Mouse (Mus musculus) lung, adult 10 weeks (tissue): Measurements from ENCODE around the gene Disp3. TPM values are rescaled to one million over a fixed set of nuclear protein-coding genes. Genes with fewer than 3 reads are reported as not detected.

Source experiments
- polyA plus RNA-seq: library from polyadenylated mRNA; stranded (reverse); fragments of 350-450 nt; fragmentation: Illumina TruSeq; extraction: RNeasy Lipid Tissue Mini Kit (QIAGEN cat#74804); gene quantifications from one replicate; pipeline ENCODE4 v1.2.3, GENCODE M21; 2014; ENCODE audit warnings: low read depth, low replicate concordance; ENCODE audit not compliant: insufficient read depth

Disp3 gene
- not detected for polyA plus RNA-seq

GRCm38 (mm10) chr4:148287476-148288054 is at the start of gene Disp3:
TSS of gene Disp3 (minus strand) at chr4:148287965.

Other genes with a start within 250 kb of the Disp3 start
- gene Clcn6, start 249.1 kb downstream of the Disp3 start, polyA plus RNA-seq: 4.0 TPM
- gene Mthfr, start 248.9 kb downstream of the Disp3 start, polyA plus RNA-seq: 11.0 TPM
- gene Agtrap, start 199.9 kb downstream of the Disp3 start, polyA plus RNA-seq: 16.5 TPM
- 13.9 TPM for gene Mad2l2, start 157.6 kb downstream of the Disp3 start, polyA plus RNA-seq
- gene Draxin, start 157.3 kb downstream of the Disp3 start, polyA plus RNA-seq: 0.10 TPM
- gene Fbxo6, start 135.8 kb downstream of the Disp3 start, polyA plus RNA-seq: 47.4 TPM
- gene Fbxo44, start 127.5 kb downstream of the Disp3 start, polyA plus RNA-seq: 7.6 TPM
- gene Fbxo2, start 127.3 kb downstream of the Disp3 start, polyA plus RNA-seq: 3.5 TPM
- 5.5 TPM for gene Ubiad1, start 156.8 kb upstream of the Disp3 start, polyA plus RNA-seq
- gene Mtor, start 160.6 kb upstream of the Disp3 start, polyA plus RNA-seq: 5.0 TPM
- gene Angptl7, start 212.5 kb upstream of the Disp3 start, polyA plus RNA-seq: 2.0 TPM